Mouse (Mus musculus): ENCODE results near the gene Tgfbi.

Tgfbi gene

GRCm38 (mm10) chr13:56634139-56634615 lies 24.9 kb downstream of the Tgfbi start:
- in situ Hi-C loops (cut with MboI, MseI), result no loop called here

GRCm38 (mm10) chr13:56634920-56635319 lies 25.6 kb downstream of the Tgfbi start:
- in situ Hi-C loops (cut with MboI, MseI), result no loop called here

- in situ Hi-C loops (cut with MboI, MseI), result no loop called here
Measured at GRCm38 (mm10) chr13:56637027-56637426, 27.7 kb downstream of the Tgfbi start.

GRCm38 (mm10) chr13:56641746-56642145 lies 32.4 kb downstream of the Tgfbi start:
- in situ Hi-C loops (cut with MboI, MseI), result no loop called here

- in situ Hi-C loops (cut with MboI, MseI), result no loop called here
Measured at GRCm38 (mm10) chr13:56644031-56644430, 34.7 kb downstream of the Tgfbi start.

GRCm38 (mm10) chr13:56645744-56646143 lies 36.4 kb downstream of the Tgfbi start:
- in situ Hi-C loops (cut with MboI, MseI), result no loop called here

GRCm38 (mm10) chr13:56647597-56648405 lies 38.5 kb downstream of the Tgfbi start:
- in situ Hi-C loops (cut with MboI, MseI), result no loop called here

- in situ Hi-C loops (cut with MboI, MseI), result no loop called here
Measured at GRCm38 (mm10) chr13:56650020-56650419, 40.7 kb downstream of the Tgfbi start.

- in situ Hi-C loops (cut with MboI, MseI), result no loop called here
Measured at GRCm38 (mm10) chr13:56652381-56652780, 43.1 kb downstream of the Tgfbi start.

- in situ Hi-C loops (cut with MboI, MseI), result no loop called here
Measured at GRCm38 (mm10) chr13:56654176-56654575, 44.9 kb downstream of the Tgfbi start.

- in situ Hi-C loops (cut with MboI, MseI), result loop anchor here (5.0 kb wide), 1 partner anchor 181 kb away; no protein-coding TSS in a partner anchor
Measured at GRCm38 (mm10) chr13:56657946-56658512, 48.7 kb downstream of the Tgfbi start.

GRCm38 (mm10) chr13:56658931-56659330 lies 49.6 kb downstream of the Tgfbi start:
- in situ Hi-C loops (cut with MboI, MseI), result loop anchor here (5.0 kb wide), 1 partner anchor 182 kb away; no protein-coding TSS in a partner anchor

- in situ Hi-C loops (cut with MboI, MseI), result no loop called here
Measured at GRCm38 (mm10) chr13:56661914-56662621, 52.7 kb downstream of the Tgfbi start.

GRCm38 (mm10) chr13:56664256-56665170 lies 55.2 kb downstream of the Tgfbi start:
- in situ Hi-C loops (cut with MboI, MseI), result no loop called here

- in situ Hi-C loops (cut with MboI, MseI), result loop anchor here (5.0 kb wide), 1 partner anchor 71 kb away; no protein-coding TSS in a partner anchor
Measured at GRCm38 (mm10) chr13:56671206-56671605, 61.9 kb downstream of the Tgfbi start.

GRCm38 (mm10) chr13:56677731-56678130 lies 68.4 kb downstream of the Tgfbi start:
- in situ Hi-C loops (cut with MboI, MseI), result no loop called here

GRCm38 (mm10) chr13:56678188-56678787 lies 69.0 kb downstream of the Tgfbi start:
- in situ Hi-C loops (cut with MboI, MseI), result no loop called here

GRCm38 (mm10) chr13:56678826-56679504 lies 69.6 kb downstream of the Tgfbi start:
- in situ Hi-C loops (cut with MboI, MseI), result no loop called here

- in situ Hi-C loops (cut with MboI, MseI), result no loop called here
Measured at GRCm38 (mm10) chr13:56681924-56682323, 72.6 kb downstream of the Tgfbi start.

- in situ Hi-C loops (cut with MboI, MseI), result no loop called here
Measured at GRCm38 (mm10) chr13:56682326-56682725, 73.0 kb downstream of the Tgfbi start.

Data from T-helper 1 cell (primary cell).